Mouse (Mus musculus) heart, embryonic 10.5 days (tissue): Measurements from ENCODE around the gene Gal3st3. TPM values are rescaled to one million over a fixed set of nuclear protein-coding genes. Genes with fewer than 3 reads are reported as not detected.

ENCODE experiments used
- DNase-seq: peaks from one replicate; pipeline ENCODE4 v3.0.0-alpha.2; 2017; ENCODE audit warnings: low spot score
- H3K27ac ChIP-seq: fragments of 300-500 bp; sonication (generic); 2 replicates; pipeline ENCODE4 v1.5.1; 2016; ENCODE audit warnings: mild to moderate bottlenecking
- H3K27me3 ChIP-seq: fragments of 300-500 bp; sonication (generic); 2 replicates; pipeline ENCODE4 v1.6.1; 2016; ENCODE audit warnings: mild to moderate bottlenecking; ENCODE audit not compliant: poor library complexity, insufficient read depth, severe bottlenecking
- H3K36me3 ChIP-seq: fragments of 300-500 bp; sonication (generic); 2 replicates; pipeline ENCODE4 v1.6.1; 2016; ENCODE audit warnings: mild to moderate bottlenecking, moderate library complexity
- H3K4me1 ChIP-seq: fragments of 300-500 bp; sonication (generic); 2 replicates; pipeline ENCODE4 v1.6.1; 2016; ENCODE audit warnings: mild to moderate bottlenecking
- H3K4me3 ChIP-seq: fragments of 300-500 bp; sonication (generic); 2 replicates; pipeline ENCODE4 v1.5.1; 2016; ENCODE audit warnings: mild to moderate bottlenecking, moderate library complexity
- H3K9me3 ChIP-seq: fragments of 300-500 bp; sonication (generic); 2 replicates; pipeline ENCODE4 v1.6.1; 2016; ENCODE audit warnings: mild to moderate bottlenecking, moderate library complexity
- WGBS: fragments of 180-500 bp; shearing (Covaris S2); methylation state at CpG from one replicate; pipeline ENCODE4 v1.1.7; 2016; 5-methylcytosine and 5-hydroxymethylcytosine counted together
- polyA plus RNA-seq: library from polyadenylated mRNA; unstranded; fragments of >200 nt; fragmentation: Nextera tagmentation; extraction: Ambion mirVana; gene quantifications from 2 replicates; pipeline ENCODE4 v1.2.1, GENCODE M21; 2016

The Gal3st3 gene
- polyA plus RNA-seq, result 2.8 and 4.5 TPM in 2 replicates

DNA sequence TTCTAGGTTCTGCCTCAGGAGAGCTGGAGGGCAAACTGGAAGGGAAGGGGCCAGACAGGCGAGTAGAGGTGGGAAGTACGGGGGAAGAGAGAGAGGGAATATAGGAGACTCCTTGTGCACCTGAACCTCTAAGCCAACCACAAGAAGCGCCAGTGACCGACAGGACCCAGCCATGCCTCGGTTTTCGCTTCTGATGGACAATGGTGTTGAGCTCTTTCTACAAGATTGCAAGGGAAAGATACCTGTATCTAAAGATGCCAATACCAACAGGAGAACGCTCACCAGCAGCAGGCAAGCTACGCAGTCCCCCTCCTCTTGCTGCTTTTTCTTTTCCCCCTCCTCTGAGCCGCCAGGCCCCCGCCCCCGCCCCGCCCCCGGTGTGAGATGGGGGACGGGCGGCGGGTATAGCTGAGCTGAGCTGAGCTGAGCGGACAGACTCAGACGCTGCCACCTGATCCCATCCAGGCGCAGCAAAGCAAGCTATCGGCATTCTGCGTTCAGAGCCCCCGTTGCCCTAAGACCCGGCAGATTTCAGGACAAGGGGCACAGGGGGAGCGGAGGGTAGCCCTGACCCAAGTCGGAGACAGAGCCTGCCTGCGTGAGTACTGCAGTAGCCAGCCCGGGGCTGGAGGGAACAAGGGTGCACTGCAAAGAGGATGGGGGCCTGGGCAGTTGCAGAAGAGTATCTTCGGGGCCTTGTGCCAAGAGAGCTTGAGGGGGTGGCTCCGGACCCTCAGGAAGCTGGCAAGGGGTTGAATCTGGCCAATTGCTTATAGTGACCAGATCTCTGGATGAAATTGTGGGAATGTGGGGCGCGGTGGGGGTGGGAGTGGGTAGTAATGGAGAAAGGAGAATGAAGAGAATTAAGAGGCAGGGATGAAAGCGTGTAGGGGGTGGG, at the start of gene Gal3st3:
Gene Gal3st3 (plus strand): TSS at position 429 of the 898 bp plus-strand sequence.
- Histone ChIP-seq H3K27me3 (0 out of 2 replicates have a peak, but pooled peaks cover 4% of the 10 kb centered on the region), H3K4me1 (peaks cover 53% of the 10 kb centered on the region), H3K9me3 (no peaks in the 10 kb centered on the region), H3K4me3 (peak within 1 kb of the TSS; percentile 64), H3K36me3 (peaks cover 10% of the 10 kb centered on the region), H3K27ac (peak within 1 kb of the TSS; percentile 82)
- no peak for DNase-seq
- WGBS, result 7% methylated on average over 32 of the region's 32 CpGs

- no peaks in the 10 kb centered on the region for H3K9me3 ChIP-seq
- peaks cover 6% of the 10 kb centered on the region; the same call in 1 of the 2 replicates for H3K36me3 ChIP-seq
- DNase-seq, result no peak
- peaks cover 17% of the 10 kb centered on the region; the same call in 1 of the 2 replicates for H3K4me1 ChIP-seq
- no peak overlapping the region for H3K27ac ChIP-seq
- 49% methylated on average over 3 of the region's 3 CpGs for WGBS
- no peaks in the 10 kb centered on the region for H3K27me3 ChIP-seq
- H3K4me3 ChIP-seq, result no peak overlapping the region
These were observed 41.0 kb upstream of the Gal3st3 start for GRCm38 (mm10) chr19:5257140-5257539.

DNA sequence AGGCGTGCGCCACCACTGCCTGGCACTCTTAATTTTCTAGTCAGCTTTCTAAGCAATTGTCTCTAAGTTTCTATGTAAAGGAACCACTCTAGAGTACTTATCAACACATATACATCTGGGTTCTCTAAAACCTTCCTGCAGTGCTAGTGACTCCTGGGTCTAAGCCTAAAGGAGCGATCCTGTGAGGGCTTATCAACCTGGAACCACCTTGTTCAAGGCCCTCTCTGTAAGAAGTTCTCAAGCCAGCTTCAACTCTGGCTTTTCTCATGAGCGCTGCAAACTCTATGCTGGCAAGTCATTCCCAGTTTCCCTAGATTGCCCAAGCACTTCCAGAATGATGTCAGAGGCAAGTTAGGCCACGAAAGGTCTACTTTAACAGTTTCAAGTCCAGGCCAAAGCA, 31.1 kb upstream of the Gal3st3 start:
- 78% methylated on average over 5 of the region's 5 CpGs for WGBS
- no peaks in the 10 kb centered on the region for H3K27me3 ChIP-seq
- H3K9me3 ChIP-seq, result no peaks in the 10 kb centered on the region
- peaks cover 32% of the 10 kb centered on the region for H3K4me1 ChIP-seq
- H3K4me3 ChIP-seq, result no peak overlapping the region
- H3K27ac ChIP-seq, result no peak overlapping the region
- no peaks in the 10 kb centered on the region for H3K36me3 ChIP-seq
- no peak for DNase-seq

GRCm38 (mm10) chr19:5268017-5268416, 30.1 kb upstream of the Gal3st3 start:
- Histone ChIP-seq H3K36me3 (no peaks in the 10 kb centered on the region), H3K4me3 (no peak overlapping the region), H3K4me1 (peaks cover 39% of the 10 kb centered on the region), H3K9me3 (no peaks in the 10 kb centered on the region), H3K27ac (no peak overlapping the region), H3K27me3 (no peaks in the 10 kb centered on the region)
- DNase-seq, result no peak

DNA sequence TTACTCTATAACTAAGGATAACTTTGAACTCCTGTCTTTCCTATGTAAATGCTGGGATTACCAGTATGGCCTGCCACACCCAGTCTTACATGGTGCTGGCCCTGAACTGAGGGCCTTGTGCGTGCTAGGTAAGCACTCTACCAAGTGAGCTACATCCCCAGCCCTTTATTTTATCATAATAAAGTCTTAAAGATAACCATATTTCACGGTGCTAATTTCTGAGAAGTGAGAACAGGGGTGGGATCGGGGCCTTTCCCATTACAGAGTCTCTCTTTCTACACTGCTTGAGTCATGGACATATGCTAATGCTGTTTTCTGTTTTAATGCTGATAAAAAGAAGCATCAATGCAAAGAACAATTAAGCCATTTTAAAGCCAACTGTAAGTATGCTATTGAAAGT, 29.3 kb upstream of the Gal3st3 start:
- no peak overlapping the region; the same call in 1 of the 2 replicates for H3K27ac ChIP-seq
- no peak overlapping the region for H3K4me3 ChIP-seq
- WGBS, result 75% methylated on average over 3 of the region's 3 CpGs
- peaks cover 46% of the 10 kb centered on the region for H3K4me1 ChIP-seq
- no peaks in the 10 kb centered on the region for H3K27me3 ChIP-seq
- H3K36me3 ChIP-seq, result peaks cover 3% of the 10 kb centered on the region
- DNase-seq, result peak; percentile 14
- H3K9me3 ChIP-seq, result no peaks in the 10 kb centered on the region

DNA sequence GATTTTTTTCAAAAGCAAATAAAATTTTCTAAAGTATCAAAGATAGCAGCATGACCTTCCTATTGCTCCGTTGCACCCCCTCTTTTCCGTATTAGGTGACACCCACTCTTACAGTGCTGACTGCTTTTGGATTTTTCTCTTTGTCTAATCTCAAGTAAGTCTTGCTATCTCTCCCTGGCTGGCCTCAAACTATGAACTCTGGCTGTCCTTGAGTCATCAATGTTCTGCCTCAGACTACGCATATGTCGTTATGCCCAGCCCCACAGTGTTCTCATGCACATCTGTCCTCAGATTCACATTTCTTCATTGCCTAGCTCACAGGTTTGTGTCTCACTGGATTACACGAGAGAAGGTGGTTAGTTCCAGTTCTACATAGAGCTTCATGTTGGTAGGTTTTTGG, 28.7 kb upstream of the Gal3st3 start:
- Histone ChIP-seq H3K27ac (no peak overlapping the region), H3K27me3 (no peaks in the 10 kb centered on the region), H3K4me1 (peaks cover 51% of the 10 kb centered on the region), H3K4me3 (no peak overlapping the region), H3K9me3 (no peaks in the 10 kb centered on the region), H3K36me3 (peaks cover 8% of the 10 kb centered on the region)
- WGBS, result 39% methylated on average over 5 of the region's 5 CpGs
- DNase-seq, result peak; percentile 59

GRCm38 (mm10) chr19:5271430-5271829, 26.7 kb upstream of the Gal3st3 start:
- no peak overlapping the region for H3K27ac ChIP-seq
- peak; percentile 48 for DNase-seq
- WGBS, result 43% methylated on average over 1 of the region's 1 CpGs
- no peaks in the 10 kb centered on the region for H3K9me3 ChIP-seq
- H3K4me1 ChIP-seq, result peaks cover 51% of the 10 kb centered on the region
- peak overlapping the region; percentile 79 for H3K4me3 ChIP-seq
- no peaks in the 10 kb centered on the region for H3K27me3 ChIP-seq
- H3K36me3 ChIP-seq, result peaks cover 27% of the 10 kb centered on the region

GRCm38 (mm10) chr19:5272326-5272795, 25.8 kb upstream of the Gal3st3 start:
- H3K4me1 ChIP-seq, result peaks cover 51% of the 10 kb centered on the region

GRCm38 (mm10) chr19:5272801-5273733, 25.1 kb upstream of the Gal3st3 start, which contains the start of gene Pacs1:
Gene Pacs1, minus strand, starts transcription at chr19:5273119.
- Histone ChIP-seq H3K36me3 (peaks cover 42% of the 10 kb centered on the region), H3K27ac (peak within 1 kb of the TSS; percentile 96), H3K4me1 (peaks cover 49% of the 10 kb centered on the region), H3K27me3 (no peaks in the 10 kb centered on the region), H3K9me3 (no peaks in the 10 kb centered on the region), H3K4me3 (peak within 1 kb of the TSS; percentile 79)
- 1% methylated on average over 84 of the region's 97 CpGs for WGBS
- DNase-seq, result peak; percentile 93

More at GRCm38 (mm10) chr19:5272326-5272795, 25.8 kb upstream of the Gal3st3 start:
- WGBS, result under 1% methylated on average over 27 of the region's 30 CpGs
- peak overlapping the region; percentile 96 for H3K27ac ChIP-seq
- H3K9me3 ChIP-seq, result no peaks in the 10 kb centered on the region
- peak; percentile 83 for DNase-seq
- H3K27me3 ChIP-seq, result no peaks in the 10 kb centered on the region
- peak overlapping the region; percentile 79 for H3K4me3 ChIP-seq
- peaks cover 35% of the 10 kb centered on the region for H3K36me3 ChIP-seq

DNA sequence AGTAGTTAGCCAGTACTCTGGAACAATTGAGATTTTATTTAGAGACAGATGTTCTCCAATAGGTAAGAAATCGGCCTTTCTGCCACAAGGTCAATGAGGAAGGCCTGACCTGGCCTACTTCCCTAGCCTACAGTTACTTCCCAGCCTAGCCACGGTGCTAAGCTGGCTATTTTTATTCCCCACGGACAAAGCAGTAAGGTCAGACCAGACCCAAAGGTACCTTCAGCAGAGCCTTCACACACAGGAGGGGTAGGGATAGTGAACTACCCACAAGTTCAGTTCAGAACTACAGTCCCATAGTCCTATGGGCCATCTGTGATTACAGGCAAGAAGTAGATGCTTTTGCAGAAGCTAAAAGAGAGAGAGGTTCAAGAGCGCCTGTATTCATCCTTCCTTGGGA, 24.2 kb upstream of the Gal3st3 start:
- H3K27me3 ChIP-seq, result no peaks in the 10 kb centered on the region
- no peaks in the 10 kb centered on the region for H3K9me3 ChIP-seq
- H3K4me3 ChIP-seq, result no peak overlapping the region
- peaks cover 50% of the 10 kb centered on the region for H3K36me3 ChIP-seq
- peak; percentile 41 for DNase-seq
- peaks cover 42% of the 10 kb centered on the region for H3K4me1 ChIP-seq
- 48% methylated on average over 4 of the region's 4 CpGs for WGBS
- H3K27ac ChIP-seq, result peak overlapping the region; percentile 96

GRCm38 (mm10) chr19:5274641-5275040, 23.5 kb upstream of the Gal3st3 start:
- 92% methylated on average over 13 of the region's 13 CpGs for WGBS
- no peak overlapping the region for H3K4me3 ChIP-seq
- no peaks in the 10 kb centered on the region for H3K27me3 ChIP-seq
- H3K36me3 ChIP-seq, result peaks cover 58% of the 10 kb centered on the region
- 0 out of 2 replicates have a peak overlapping the region, but pooled peaks have one; percentile 4 for H3K27ac ChIP-seq
- H3K9me3 ChIP-seq, result no peaks in the 10 kb centered on the region
- peaks cover 34% of the 10 kb centered on the region for H3K4me1 ChIP-seq
- DNase-seq, result peak; percentile 53

DNA sequence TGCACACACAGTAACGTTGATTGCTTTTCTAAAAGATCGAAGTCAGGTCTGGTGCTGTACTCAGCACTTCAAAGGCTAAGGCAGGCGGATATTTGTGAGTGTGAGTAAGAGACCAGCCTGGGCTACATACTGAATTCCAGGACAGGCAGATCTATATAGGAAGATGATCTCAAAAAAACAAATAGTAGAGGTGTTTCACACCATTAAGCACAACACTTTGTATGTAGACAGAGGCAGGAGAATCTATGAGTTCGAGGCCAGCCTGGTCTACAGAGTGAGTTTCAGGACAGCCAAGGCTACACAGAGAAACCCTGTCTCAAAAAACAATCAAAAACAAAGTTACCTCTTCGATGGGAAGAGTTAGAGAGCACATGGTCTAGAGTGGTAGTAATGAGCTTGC, 22.4 kb upstream of the Gal3st3 start:
- Histone ChIP-seq H3K4me1 (peaks cover 26% of the 10 kb centered on the region), H3K27me3 (no peaks in the 10 kb centered on the region), H3K9me3 (no peaks in the 10 kb centered on the region), H3K4me3 (no peak overlapping the region), H3K27ac (no peak overlapping the region), H3K36me3 (peaks cover 66% of the 10 kb centered on the region)
- 93% methylated on average over 5 of the region's 5 CpGs for WGBS
- peak; percentile 43 for DNase-seq
